Mouse (Mus musculus) lung, embryonic 16.5 days (tissue): ENCODE results near the gene Bcas3. TPM values are rescaled to one million over a fixed set of nuclear protein-coding genes. Genes with fewer than 3 reads are reported as not detected.

Source experiments
- ATAC-seq: fragments of 200-750 bp; cut with Nextera tagmentation; 2 replicates; pipeline ENCODE4 v1.8.0; 2017; ENCODE audit warnings: low read depth, mild to moderate bottlenecking, moderate library complexity
- H3K27ac ChIP-seq: fragments of 300-500 bp; sonication (generic); 2 replicates; pipeline ENCODE4 v1.5.1; 2014; ENCODE audit warnings: mild to moderate bottlenecking, control low read depth, low read length
- H3K27me3 ChIP-seq: fragments of 300-500 bp; sonication (generic); 2 replicates; pipeline ENCODE4 v1.6.1; 2014; ENCODE audit warnings: low read depth, low read length, mixed read lengths; ENCODE audit not compliant: control insufficient read depth, insufficient read depth
- H3K36me3 ChIP-seq: fragments of 300-500 bp; sonication (generic); 2 replicates; pipeline ENCODE4 v1.6.1; 2014; ENCODE audit warnings: low read length; ENCODE audit not compliant: control insufficient read depth, insufficient read depth
- H3K4me1 ChIP-seq: fragments of 300-500 bp; sonication (generic); replicated peaks from 2 replicates; pipeline ENCODE4 v1.6.1; 2014; ENCODE audit warnings: low read length, mixed read lengths; ENCODE audit not compliant: control insufficient read depth, insufficient read depth
- H3K4me2 ChIP-seq: fragments of 300-500 bp; sonication (generic); 2 replicates; pipeline ENCODE4 v1.6.1; 2014; ENCODE audit warnings: low read depth, low read length, control low read depth
- H3K4me3 ChIP-seq: fragments of 300-500 bp; sonication (generic); 2 replicates; pipeline ENCODE4 v1.5.1; 2014; ENCODE audit warnings: mild to moderate bottlenecking, low read length, control low read depth
- H3K9ac ChIP-seq: fragments of 300-500 bp; sonication (generic); 2 replicates; pipeline ENCODE4 v1.6.1; 2014; ENCODE audit warnings: low read length, control low read depth
- H3K9me3 ChIP-seq: fragments of 300-500 bp; sonication (generic); 2 replicates; pipeline ENCODE4 v1.6.1; 2016; ENCODE audit warnings: low read length; ENCODE audit not compliant: control insufficient read depth
- WGBS: fragments of 180-500 bp; shearing (Covaris S2); extraction: QIAGEN DNeasy Blood & Tissue Kit; methylation state at CpG from one replicate; pipeline ENCODE4 v1.1.7; 2014; 5-methylcytosine and 5-hydroxymethylcytosine counted together
- polyA plus RNA-seq: library from polyadenylated mRNA; unstranded; fragments of >200 nt; fragmentation: Nextera tagmentation; extraction: Ambion mirVana; gene quantifications from 2 replicates; pipeline ENCODE4 v1.2.1, GENCODE M21; 2015

Bcas3 gene
- polyA plus RNA-seq, 1 experiment from 2014 or later: 38.4 TPM

DNA sequence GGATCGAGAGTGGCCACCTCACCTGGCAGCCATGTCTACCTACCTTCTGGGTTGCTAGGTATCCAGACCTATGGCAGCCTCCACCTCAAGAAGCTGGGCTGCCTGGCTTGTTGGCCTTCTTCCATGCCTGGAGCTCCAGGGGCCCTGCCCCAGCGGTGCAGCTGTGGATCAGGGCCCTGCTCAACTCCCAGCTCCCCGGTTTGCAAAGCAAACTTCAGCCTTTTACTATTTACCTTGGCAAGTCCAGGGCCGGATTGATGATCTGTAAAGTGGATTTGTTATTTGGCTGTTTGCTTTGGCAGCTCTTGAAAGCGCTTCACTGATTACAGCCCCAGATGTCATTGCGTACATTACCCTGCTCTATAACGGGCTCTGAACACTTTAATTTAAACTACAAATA is 422.5 kb downstream of the Bcas3 start:
- H3K9me3 ChIP-seq: no peaks in the 10 kb centered on the region
- peak overlapping the region; percentile 32 for H3K4me2 ChIP-seq
- peak overlapping the region; percentile 46; the same call in 1 of the 2 replicates for H3K9ac ChIP-seq
- H3K4me1 ChIP-seq: peaks cover 45% of the 10 kb centered on the region
- ATAC-seq: peak; percentile 86
- no peaks in the 10 kb centered on the region for H3K27me3 ChIP-seq
- H3K27ac ChIP-seq: peak overlapping the region; percentile 94
- WGBS: 14% methylated on average over 7 of the region's 7 CpGs
- no peaks in the 10 kb centered on the region for H3K36me3 ChIP-seq
- no peak overlapping the region for H3K4me3 ChIP-seq

DNA sequence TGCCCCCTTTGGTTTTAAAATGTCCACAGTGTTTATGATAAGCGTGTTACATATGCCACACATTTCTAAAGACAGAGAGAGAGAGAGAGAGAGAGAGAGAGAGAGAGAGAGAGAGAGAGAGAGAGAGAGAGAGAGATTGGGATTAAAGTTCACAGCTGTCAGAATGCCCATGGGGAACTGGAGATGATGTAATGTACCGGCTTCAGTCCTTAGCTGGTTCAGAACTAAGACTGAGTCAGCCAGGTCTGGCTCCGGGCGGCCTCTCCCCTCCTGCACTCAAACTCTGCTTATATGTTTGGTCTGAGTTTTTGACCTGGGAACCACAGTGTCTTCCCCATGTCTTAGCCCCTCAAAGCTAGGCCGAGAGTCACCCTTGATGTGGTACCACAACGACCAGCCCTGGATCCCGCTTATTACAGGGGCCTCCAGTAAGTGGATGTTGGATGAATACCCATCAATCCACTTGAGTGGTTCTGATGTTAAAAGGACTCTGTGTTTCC is 423.9 kb downstream of the Bcas3 start:
- ATAC-seq: no peak
- H3K36me3 ChIP-seq: no peaks in the 10 kb centered on the region
- no peaks in the 10 kb centered on the region for H3K9me3 ChIP-seq
- H3K4me2 ChIP-seq: no peak overlapping the region
- WGBS: 54% methylated on average over 7 of the region's 7 CpGs
- H3K27ac ChIP-seq: peak overlapping the region; percentile 94
- no peaks in the 10 kb centered on the region for H3K27me3 ChIP-seq
- peaks cover 46% of the 10 kb centered on the region for H3K4me1 ChIP-seq
- no peak overlapping the region for H3K4me3 ChIP-seq
- H3K9ac ChIP-seq: no peak overlapping the region

DNA sequence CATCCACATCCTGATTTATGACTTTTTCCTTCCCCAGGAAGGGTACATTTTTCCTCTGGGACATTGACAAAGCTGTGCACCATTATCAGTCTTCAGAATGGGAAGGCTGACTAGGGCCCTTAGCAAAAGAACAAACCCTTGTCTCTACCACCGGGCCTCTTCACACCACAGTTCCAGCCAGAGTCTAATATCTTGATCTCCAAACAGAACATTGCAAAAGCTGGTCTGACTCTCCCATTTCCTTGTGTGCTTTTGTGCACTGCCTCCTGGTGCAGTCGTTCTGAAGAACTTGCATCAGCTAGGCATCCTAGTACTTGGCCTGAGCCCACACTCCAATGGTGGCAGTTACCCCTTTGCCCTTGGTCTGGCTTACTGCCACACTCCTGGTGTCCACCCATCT is 425.0 kb downstream of the Bcas3 start:
- H3K27ac ChIP-seq: peak overlapping the region; percentile 67

DNA sequence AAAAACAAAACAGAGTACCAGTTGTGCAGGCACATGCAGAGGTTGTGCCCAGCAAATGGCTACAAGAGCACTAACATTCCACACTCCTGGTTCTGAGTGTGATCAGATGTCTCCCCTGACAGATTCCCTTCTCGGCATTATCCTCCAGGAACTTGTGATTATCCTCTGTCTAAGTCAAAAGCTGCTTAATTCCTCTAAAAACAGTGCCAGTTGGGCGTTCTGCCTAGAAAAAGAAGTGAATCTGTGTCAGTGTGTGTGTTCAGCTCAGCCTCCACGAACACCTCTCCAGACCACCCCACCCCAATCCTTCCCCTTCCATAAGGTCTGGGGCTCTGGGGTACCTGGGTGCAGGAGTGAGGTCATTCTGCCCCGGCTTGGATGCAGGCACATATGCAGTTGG is 427.3 kb downstream of the Bcas3 start:
- 41% methylated on average over 4 of the region's 4 CpGs for WGBS
- Histone ChIP-seq H3K4me1 (peaks cover 39% of the 10 kb centered on the region), H3K4me3 (no peak overlapping the region), H3K9ac (no peak overlapping the region), H3K9me3 (no peaks in the 10 kb centered on the region), H3K27ac (peak overlapping the region; percentile 37; the same call in 1 of the 2 replicates), H3K27me3 (no peaks in the 10 kb centered on the region), H3K4me2 (no peak overlapping the region), H3K36me3 (no peaks in the 10 kb centered on the region)
- ATAC-seq: no peak

More for the DNA sequence above, 425.0 kb downstream of the Bcas3 start:
- WGBS: 30% methylated on average over 2 of the region's 2 CpGs
- H3K9ac ChIP-seq: 0 out of 2 replicates have a peak overlapping the region, but pooled peaks have one; percentile 16
- no peak for ATAC-seq
- H3K27me3 ChIP-seq: no peaks in the 10 kb centered on the region
- H3K36me3 ChIP-seq: no peaks in the 10 kb centered on the region
- no peaks in the 10 kb centered on the region for H3K9me3 ChIP-seq
- H3K4me3 ChIP-seq: no peak overlapping the region
- peaks cover 46% of the 10 kb centered on the region for H3K4me1 ChIP-seq
- H3K4me2 ChIP-seq: no peak overlapping the region

DNA sequence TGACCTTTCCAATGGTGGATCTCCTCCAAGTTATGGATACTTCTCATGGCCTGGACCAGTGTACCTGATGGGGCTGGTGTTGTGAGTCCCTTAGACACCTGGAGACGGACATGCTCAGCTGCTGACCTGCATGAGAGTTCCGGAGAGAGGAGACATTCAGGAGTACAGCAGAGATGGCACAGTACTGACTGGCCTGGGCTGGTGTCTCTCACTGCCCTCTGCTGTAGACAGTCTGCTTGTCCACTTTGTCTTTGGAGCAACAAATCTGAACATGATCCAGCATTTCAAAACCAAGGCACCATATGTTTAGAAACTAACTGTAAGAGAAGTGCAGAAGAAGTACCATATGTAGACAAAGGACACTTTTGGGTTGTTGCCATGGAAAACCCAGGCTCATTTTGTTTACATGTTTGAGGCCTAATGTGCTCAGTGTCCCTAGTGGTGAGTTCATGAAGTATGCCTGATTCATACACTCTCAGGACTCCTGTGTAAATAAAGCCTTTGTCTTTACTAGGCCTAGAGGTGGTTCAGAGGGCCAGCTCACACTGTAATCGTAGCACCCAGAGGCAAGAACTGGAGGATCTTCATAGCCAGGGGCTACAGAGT is 433.2 kb downstream of the Bcas3 start:
- no peak overlapping the region for H3K4me3 ChIP-seq
- peak; percentile 88 for ATAC-seq
- H3K27ac ChIP-seq: peak overlapping the region; percentile 89
- H3K4me2 ChIP-seq: no peak overlapping the region
- peaks cover 33% of the 10 kb centered on the region for H3K4me1 ChIP-seq
- H3K9me3 ChIP-seq: no peaks in the 10 kb centered on the region
- H3K36me3 ChIP-seq: no peaks in the 10 kb centered on the region
- no peaks in the 10 kb centered on the region for H3K27me3 ChIP-seq
- 51% methylated on average over 3 of the region's 3 CpGs for WGBS
- H3K9ac ChIP-seq: no peak overlapping the region

DNA sequence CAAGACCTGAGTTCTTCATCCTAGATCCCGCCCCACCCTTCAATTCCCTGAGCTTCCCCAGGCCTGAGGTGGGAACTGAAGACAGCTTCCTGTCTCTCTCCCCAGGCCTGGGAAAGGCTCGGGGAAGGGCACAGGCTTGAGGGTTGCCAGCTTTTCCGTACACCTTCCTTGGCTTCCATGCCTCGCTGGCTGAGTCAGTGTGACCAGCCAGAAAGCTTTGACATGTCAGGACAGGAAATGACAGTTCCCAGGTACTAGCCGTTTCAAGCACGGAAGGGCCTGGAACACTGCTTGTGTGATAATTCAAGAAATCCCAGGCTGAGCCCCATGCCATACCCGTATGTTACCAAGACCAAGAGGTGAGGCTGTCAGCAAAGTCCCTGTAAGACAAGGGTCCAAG is 436.8 kb downstream of the Bcas3 start:
- no peak overlapping the region for H3K4me2 ChIP-seq
- no peaks in the 10 kb centered on the region for H3K27me3 ChIP-seq
- ATAC-seq: no peak
- H3K4me1 ChIP-seq: peaks cover 51% of the 10 kb centered on the region
- H3K9me3 ChIP-seq: no peaks in the 10 kb centered on the region
- 79% methylated on average over 7 of the region's 7 CpGs for WGBS
- H3K27ac ChIP-seq: no peak overlapping the region
- H3K36me3 ChIP-seq: 0 out of 2 replicates have a peak, but pooled peaks cover 3% of the 10 kb centered on the region
- no peak overlapping the region for H3K9ac ChIP-seq
- H3K4me3 ChIP-seq: no peak overlapping the region

DNA sequence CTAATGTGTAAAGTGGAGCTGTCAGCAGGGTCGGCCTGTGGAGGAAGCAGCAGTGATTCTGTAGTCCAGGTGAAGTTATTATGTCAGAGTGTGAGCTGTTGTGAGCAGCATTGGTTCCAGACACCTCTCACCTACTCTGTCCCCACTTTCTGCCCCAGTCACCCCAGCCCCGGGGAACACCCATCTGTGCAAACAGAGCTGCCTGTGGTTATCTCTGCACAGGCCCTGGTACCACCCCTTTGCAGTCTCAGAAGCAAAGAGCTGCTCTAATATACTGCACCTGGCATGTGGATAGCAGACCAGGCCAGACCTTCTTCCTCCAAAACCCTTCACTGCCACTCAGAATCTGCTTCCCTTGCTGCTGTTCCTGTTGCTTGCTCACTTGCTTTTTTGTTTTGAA is 437.3 kb downstream of the Bcas3 start:
- no peak for ATAC-seq
- 41% methylated on average over 2 of the region's 2 CpGs for WGBS
- H3K27ac ChIP-seq: peak overlapping the region; percentile 89

DNA sequence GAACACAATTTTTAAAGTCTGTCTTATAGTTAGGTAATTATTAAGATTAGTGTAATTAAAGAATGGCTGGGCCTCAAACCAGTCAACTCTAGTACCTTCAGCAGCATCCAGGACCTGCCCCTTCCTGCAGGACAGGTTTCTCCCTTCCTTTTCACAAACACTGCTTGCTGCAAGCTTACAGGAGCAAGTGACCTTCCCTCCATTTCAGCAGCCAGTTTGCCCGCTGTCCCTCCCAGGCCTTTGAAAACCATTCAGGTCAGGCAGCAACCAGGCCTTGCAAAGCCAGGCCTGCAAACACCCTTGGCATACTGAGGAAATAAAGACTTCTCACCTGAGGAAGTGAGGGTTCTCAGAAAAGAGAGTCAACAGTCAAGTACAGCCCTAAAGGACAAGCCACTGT is 438.2 kb downstream of the Bcas3 start:
- 47% methylated on average over 1 of the region's 1 CpGs for WGBS
- no peak for ATAC-seq
- H3K4me3 ChIP-seq: no peak overlapping the region
- H3K36me3 ChIP-seq: 0 out of 2 replicates have a peak, but pooled peaks cover 3% of the 10 kb centered on the region
- no peaks in the 10 kb centered on the region for H3K27me3 ChIP-seq
- peak overlapping the region; percentile 89 for H3K27ac ChIP-seq
- H3K9ac ChIP-seq: no peak overlapping the region
- H3K4me1 ChIP-seq: peaks cover 39% of the 10 kb centered on the region
- no peak overlapping the region for H3K4me2 ChIP-seq
- H3K9me3 ChIP-seq: no peaks in the 10 kb centered on the region

More for the DNA sequence above, 437.3 kb downstream of the Bcas3 start:
- Histone ChIP-seq H3K4me1 (peaks cover 46% of the 10 kb centered on the region), H3K4me3 (no peak overlapping the region), H3K4me2 (no peak overlapping the region), H3K36me3 (0 out of 2 replicates have a peak, but pooled peaks cover 3% of the 10 kb centered on the region), H3K9ac (peak overlapping the region; percentile 23; the same call in 1 of the 2 replicates), H3K9me3 (no peaks in the 10 kb centered on the region), H3K27me3 (no peaks in the 10 kb centered on the region)

DNA sequence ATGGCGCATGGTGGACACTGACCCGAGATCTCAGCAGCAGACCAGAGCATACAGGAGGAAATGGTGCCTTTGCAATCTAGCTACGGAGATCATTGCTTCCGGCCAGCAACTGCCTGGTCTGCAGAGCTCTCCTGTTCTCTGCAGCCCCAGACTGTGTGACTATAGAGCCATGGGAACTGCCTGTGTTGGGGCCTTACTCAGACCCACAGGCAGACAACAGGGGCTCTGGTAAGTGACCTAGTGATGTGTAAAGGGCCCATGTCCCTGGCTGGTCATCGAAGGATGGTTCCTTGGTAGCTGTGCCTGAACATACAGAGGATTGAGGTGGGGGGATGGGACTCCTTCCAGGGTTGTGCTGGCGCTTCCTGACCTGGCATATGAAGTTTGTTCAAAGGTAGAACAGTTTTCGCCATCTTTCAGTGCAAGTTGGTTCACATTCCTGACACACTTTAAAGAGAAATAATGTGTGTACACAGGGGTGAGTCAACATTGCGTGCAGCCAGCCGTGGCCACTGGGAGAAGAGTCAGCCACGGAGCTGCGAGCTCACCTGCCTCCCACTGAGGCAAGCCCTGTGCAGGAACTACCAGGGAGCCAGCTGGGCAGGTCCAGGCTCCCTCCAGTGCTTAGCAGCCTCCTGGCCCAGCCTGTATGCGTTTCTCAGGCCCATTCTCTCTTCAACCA is 439.7 kb downstream of the Bcas3 start:
- Histone ChIP-seq H3K4me2 (no peak overlapping the region), H3K4me3 (no peak overlapping the region), H3K9ac (0 out of 2 replicates have a peak overlapping the region, but pooled peaks have one; percentile 8), H3K9me3 (no peaks in the 10 kb centered on the region), H3K27me3 (no peaks in the 10 kb centered on the region), H3K36me3 (0 out of 2 replicates have a peak, but pooled peaks cover 3% of the 10 kb centered on the region), H3K4me1 (peaks cover 35% of the 10 kb centered on the region), H3K27ac (peak overlapping the region; percentile 89)
- 51% methylated on average over 12 of the region's 12 CpGs for WGBS
- ATAC-seq: peak; percentile 91
